Mouse (Mus musculus): Measurements from ENCODE around the gene Dnase2b. TPM values are rescaled to one million over a fixed set of nuclear protein-coding genes. Genes with fewer than 3 reads are reported as not detected.
A peak's percentile ranks its signal among the peaks of the same experiment; 100 is the strongest.

Dnase2b gene
- polyA plus RNA-seq, 1 experiment from 2014 or later, result not detected

DNA sequence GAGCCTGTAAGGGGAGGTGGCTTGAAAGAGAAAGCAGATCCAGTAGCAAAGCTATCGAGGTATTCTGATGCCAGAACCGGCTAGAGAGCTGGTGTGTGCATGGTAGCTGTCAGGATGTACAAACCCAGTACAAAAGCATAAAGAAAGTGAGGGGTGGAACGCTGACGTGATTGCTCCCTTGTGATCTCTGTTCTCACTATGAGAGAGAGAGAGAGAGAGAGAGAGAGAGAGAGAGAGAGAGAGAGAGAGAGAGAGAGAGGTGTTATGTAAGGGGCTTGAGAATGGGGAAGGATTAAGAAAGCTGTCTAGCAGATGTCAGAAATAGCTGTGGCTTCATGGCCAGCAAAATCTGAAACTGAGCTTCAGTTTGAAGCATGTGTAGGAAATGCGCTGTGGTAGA lies 31.5 kb downstream of the Dnase2b start:
- no peak overlapping the region for H3K27ac ChIP-seq (replicated peaks)
- WGBS, result 77% methylated on average over 5 of the region's 5 CpGs
- no peaks in the 10 kb centered on the region for H3K9me3 ChIP-seq
- H3K27me3 ChIP-seq (replicated peaks; ENCODE audit: low read depth, poor library complexity, severe bottlenecking), result no peaks in the 10 kb centered on the region
- H3K4me1 ChIP-seq, result no peaks in the 10 kb centered on the region
- H3K36me3 ChIP-seq (replicated peaks), result no peaks in the 10 kb centered on the region
- no peak overlapping the region for H3K4me3 ChIP-seq
- DNase-seq (ENCODE audit: low spot score), result no peak

DNA sequence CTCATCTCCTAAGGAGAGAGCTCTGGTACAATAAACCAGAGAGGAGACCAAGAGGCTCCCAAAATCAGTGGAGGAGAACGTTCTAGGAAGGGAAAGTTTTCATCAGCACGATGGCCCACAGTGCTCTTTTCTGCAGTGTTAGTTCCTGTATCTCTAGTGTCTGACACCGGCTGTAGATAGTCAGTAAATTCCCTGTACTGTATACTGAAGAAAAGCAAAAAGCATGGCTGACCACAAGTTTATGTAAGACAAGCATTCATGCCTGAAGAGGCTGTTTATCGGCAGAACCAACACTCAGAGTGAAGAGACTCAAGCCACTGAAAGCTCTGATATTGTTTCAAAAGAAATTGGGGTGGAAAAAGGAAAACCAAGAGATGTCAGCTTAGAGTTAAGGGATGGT lies 31.9 kb downstream of the Dnase2b start:
- H3K27me3 ChIP-seq (replicated peaks; ENCODE audit: low read depth, poor library complexity, severe bottlenecking), result no peaks in the 10 kb centered on the region
- H3K4me1 ChIP-seq, result no peaks in the 10 kb centered on the region
- no peak overlapping the region for H3K27ac ChIP-seq (replicated peaks)
- WGBS, result 89% methylated on average over 4 of the region's 4 CpGs
- H3K36me3 ChIP-seq (replicated peaks), result no peaks in the 10 kb centered on the region
- no peaks in the 10 kb centered on the region for H3K9me3 ChIP-seq
- H3K4me3 ChIP-seq, result no peak overlapping the region
- no peak for DNase-seq (ENCODE audit: low spot score)

DNA sequence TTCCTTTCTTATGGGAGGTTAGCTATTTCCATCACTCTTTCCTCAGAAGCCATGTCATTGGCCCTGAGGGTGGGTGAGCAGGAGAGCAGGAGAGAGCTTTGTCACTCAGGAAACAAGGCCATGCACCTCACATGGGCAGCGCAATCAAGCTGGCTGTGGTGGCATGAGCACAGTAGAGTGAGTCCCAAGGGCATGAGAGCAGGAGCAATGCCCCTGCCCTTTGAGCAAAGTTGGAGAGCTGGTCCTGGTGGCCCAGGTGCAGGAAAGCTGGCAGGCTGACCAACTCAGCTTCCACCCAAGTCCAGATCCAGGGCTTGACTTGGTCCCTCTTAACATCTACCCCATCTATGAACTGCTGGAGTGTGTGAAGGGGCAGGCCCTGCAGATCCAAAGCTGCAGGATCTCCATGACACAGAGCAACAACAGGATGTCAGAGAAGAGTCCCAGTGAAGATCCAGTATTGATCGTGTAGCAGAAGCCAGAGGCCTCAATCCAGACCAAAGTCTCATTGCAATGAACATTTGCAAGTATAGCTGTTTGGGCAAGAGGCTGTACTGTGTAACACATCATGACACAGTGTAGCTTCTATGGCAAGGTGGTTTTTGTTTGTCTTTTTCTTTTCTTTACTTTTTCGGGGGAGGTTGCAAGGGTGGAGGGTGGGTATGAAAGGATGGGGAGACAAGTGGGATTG lies 35.2 kb downstream of the Dnase2b start:
- whole genome bisulfite sequencing, result 87% methylated on average over 3 of the region's 3 CpGs
- no peaks in the 10 kb centered on the region for H3K4me1 ChIP-seq
- no peak overlapping the region for H3K27ac ChIP-seq (replicated peaks)
- H3K36me3 ChIP-seq (replicated peaks), result no peaks in the 10 kb centered on the region
- no peaks in the 10 kb centered on the region for H3K27me3 ChIP-seq (replicated peaks; ENCODE audit: low read depth, poor library complexity, severe bottlenecking)
- no peak for DNase-seq (ENCODE audit: low spot score)
- no peak overlapping the region for H3K4me3 ChIP-seq
- no peaks in the 10 kb centered on the region for H3K9me3 ChIP-seq

GRCm38 (mm10) chr3:146577591-146577990 lies 37.8 kb downstream of the Dnase2b start:
- DNase-seq (ENCODE audit: low spot score), result no peak
- Histone ChIP-seq H3K4me1 (no peaks in the 10 kb centered on the region), H3K4me3 (no peak overlapping the region), H3K27me3 (replicated peaks; ENCODE audit: low read depth, poor library complexity, severe bottlenecking) (no peaks in the 10 kb centered on the region), H3K36me3 (replicated peaks) (no peaks in the 10 kb centered on the region), H3K9me3 (no peaks in the 10 kb centered on the region), H3K27ac (replicated peaks) (no peak overlapping the region)
- WGBS, result 58% methylated on average over 2 of the region's 2 CpGs

- DNase-seq (ENCODE audit: low spot score), result no peak
- H3K36me3 ChIP-seq (replicated peaks), result no peaks in the 10 kb centered on the region
- no peak overlapping the region for H3K27ac ChIP-seq (replicated peaks)
- H3K4me3 ChIP-seq, result no peak overlapping the region
- no peaks in the 10 kb centered on the region for H3K27me3 ChIP-seq (replicated peaks; ENCODE audit: low read depth, poor library complexity, severe bottlenecking)
- 0 out of 2 replicates have a peak, but pooled peaks cover 8% of the 10 kb centered on the region for H3K4me1 ChIP-seq
- no peaks in the 10 kb centered on the region for H3K9me3 ChIP-seq
- 78% methylated on average over 1 of the region's 1 CpGs for WGBS
These were observed 44.1 kb downstream of the Dnase2b start for GRCm38 (mm10) chr3:146571341-146571740.

GRCm38 (mm10) chr3:146570939-146571338 lies 44.5 kb downstream of the Dnase2b start:
- no peak overlapping the region for H3K4me3 ChIP-seq
- 0 out of 2 replicates have a peak, but pooled peaks cover 8% of the 10 kb centered on the region for H3K4me1 ChIP-seq
- no peak overlapping the region for H3K27ac ChIP-seq (replicated peaks)
- DNase-seq (ENCODE audit: low spot score), result no peak
- H3K9me3 ChIP-seq, result no peaks in the 10 kb centered on the region
- WGBS, result 82% methylated on average over 6 of the region's 6 CpGs
- no peaks in the 10 kb centered on the region for H3K36me3 ChIP-seq (replicated peaks)
- no peaks in the 10 kb centered on the region for H3K27me3 ChIP-seq (replicated peaks; ENCODE audit: low read depth, poor library complexity, severe bottlenecking)

- WGBS, result 86% methylated on average over 10 of the region's 10 CpGs
- H3K9me3 ChIP-seq, result no peaks in the 10 kb centered on the region
- 0 out of 2 replicates have a peak, but pooled peaks cover 8% of the 10 kb centered on the region for H3K4me1 ChIP-seq
- H3K36me3 ChIP-seq (replicated peaks), result no peaks in the 10 kb centered on the region
- no peak within 1 kb of the TSS for H3K27ac ChIP-seq (replicated peaks)
- H3K27me3 ChIP-seq (replicated peaks; ENCODE audit: low read depth, poor library complexity, severe bottlenecking), result no peaks in the 10 kb centered on the region
- no peak within 1 kb of the TSS for H3K4me3 ChIP-seq
- DNase-seq (ENCODE audit: low spot score), result no peak
These were observed 45.1 kb downstream of the Dnase2b start, which contains the start of gene Uox for GRCm38 (mm10) chr3:146570148-146570782. Gene Uox, plus strand, starts transcription at chr3:146570426.

DNA sequence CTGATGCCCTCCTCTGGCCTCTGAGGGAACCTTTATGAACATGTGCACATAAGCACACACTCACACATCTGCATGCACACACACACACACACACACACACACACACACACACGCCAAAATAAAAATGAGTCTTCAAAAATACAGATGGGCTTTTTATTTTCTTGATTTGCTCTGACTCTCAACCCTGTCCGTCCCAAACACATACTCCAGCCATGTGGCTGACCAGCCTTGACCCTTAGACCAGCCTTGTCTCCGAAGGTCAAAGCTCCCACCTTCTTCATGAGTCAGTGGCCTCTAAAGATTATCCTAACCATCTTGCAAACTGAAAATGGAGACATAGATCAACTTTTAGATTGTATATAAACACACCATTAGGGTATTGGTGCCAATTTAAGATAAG lies 45.8 kb downstream of the Dnase2b start:
- no peak overlapping the region for H3K27ac ChIP-seq (replicated peaks)
- peaks cover 12% of the 10 kb centered on the region; the same call in 1 of the 2 replicates for H3K4me1 ChIP-seq
- no peak overlapping the region for H3K4me3 ChIP-seq
- H3K36me3 ChIP-seq (replicated peaks), result no peaks in the 10 kb centered on the region
- WGBS, result 84% methylated on average over 3 of the region's 3 CpGs
- no peaks in the 10 kb centered on the region for H3K27me3 ChIP-seq (replicated peaks; ENCODE audit: low read depth, poor library complexity, severe bottlenecking)
- no peaks in the 10 kb centered on the region for H3K9me3 ChIP-seq
- no peak for DNase-seq (ENCODE audit: low spot score)

DNA sequence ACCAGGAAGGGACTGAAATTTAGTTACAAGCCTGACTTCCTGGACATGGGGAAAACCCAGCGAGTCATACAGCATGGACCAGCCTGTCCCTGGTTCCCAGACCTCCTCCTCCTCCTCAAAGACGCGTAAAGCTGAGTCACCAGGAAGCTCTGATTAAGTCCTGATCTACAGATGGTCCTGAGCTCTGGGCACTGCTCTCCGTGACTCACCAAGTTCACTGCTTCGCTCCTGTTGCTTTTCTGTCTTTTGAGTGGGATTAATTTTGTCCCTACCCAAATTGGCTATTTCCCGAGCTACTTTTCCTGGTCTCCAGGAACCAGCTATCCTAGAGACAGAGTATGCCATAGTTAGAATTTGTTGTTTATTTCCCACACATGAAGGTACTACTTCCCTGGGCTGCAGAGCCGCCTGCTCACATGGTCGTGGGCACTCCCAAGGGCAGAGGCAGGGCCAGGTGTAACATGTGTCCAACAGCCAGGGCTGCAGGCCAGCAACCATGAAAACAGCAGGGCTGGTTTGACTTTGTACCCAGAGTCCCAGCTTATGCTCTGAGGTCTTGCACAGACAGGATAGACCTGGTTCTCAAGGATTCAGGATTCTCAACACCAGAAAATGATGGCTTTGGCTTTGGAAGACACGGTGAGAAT lies 47.4 kb downstream of the Dnase2b start:
- H3K4me3 ChIP-seq, result no peak overlapping the region

DNA sequence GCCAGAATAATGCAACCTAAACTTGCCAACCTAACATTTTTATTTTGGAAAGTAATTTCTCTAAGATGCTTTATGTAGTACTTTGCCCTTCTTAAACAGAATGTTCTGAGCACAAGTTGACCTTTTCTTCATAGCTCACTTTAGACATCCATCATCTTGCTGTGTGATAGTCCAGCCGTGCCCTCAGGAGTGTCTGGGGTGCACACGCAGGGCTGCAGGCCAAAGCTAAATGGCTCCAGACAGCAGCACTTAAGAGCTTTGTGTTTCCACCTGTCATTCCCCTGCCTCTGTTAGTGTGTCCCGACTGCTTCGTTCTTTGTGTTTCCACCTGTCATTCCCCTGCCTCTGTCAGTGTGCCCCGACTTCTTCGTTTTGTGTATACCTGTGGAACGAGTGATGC lies 48.0 kb downstream of the Dnase2b start:
- Histone ChIP-seq H3K4me3 (no peak overlapping the region), H3K36me3 (replicated peaks) (no peaks in the 10 kb centered on the region), H3K27me3 (replicated peaks; ENCODE audit: low read depth, poor library complexity, severe bottlenecking) (no peaks in the 10 kb centered on the region), H3K27ac (replicated peaks) (no peak overlapping the region), H3K9me3 (no peaks in the 10 kb centered on the region), H3K4me1 (peaks cover 13% of the 10 kb centered on the region; the same call in 1 of the 2 replicates)
- WGBS, result 74% methylated on average over 7 of the region's 7 CpGs
- DNase-seq (ENCODE audit: low spot score), result no peak

More for the DNA sequence above, 47.4 kb downstream of the Dnase2b start:
- peaks cover 13% of the 10 kb centered on the region; the same call in 1 of the 2 replicates for H3K4me1 ChIP-seq
- DNase-seq (ENCODE audit: low spot score), result no peak
- 81% methylated on average over 9 of the region's 9 CpGs for WGBS
- no peaks in the 10 kb centered on the region for H3K36me3 ChIP-seq (replicated peaks)
- H3K27ac ChIP-seq (replicated peaks), result no peak overlapping the region
- no peaks in the 10 kb centered on the region for H3K27me3 ChIP-seq (replicated peaks; ENCODE audit: low read depth, poor library complexity, severe bottlenecking)
- H3K9me3 ChIP-seq, result no peaks in the 10 kb centered on the region

- Histone ChIP-seq H3K4me1 (peaks cover 13% of the 10 kb centered on the region; the same call in 1 of the 2 replicates), H3K27ac (replicated peaks) (no peak overlapping the region; the same call in 1 of the 2 replicates), H3K4me3 (no peak overlapping the region), H3K9me3 (no peaks in the 10 kb centered on the region), H3K27me3 (replicated peaks; ENCODE audit: low read depth, poor library complexity, severe bottlenecking) (no peaks in the 10 kb centered on the region), H3K36me3 (replicated peaks) (no peaks in the 10 kb centered on the region)
- DNase-seq (ENCODE audit: low spot score), result no peak
- 89% methylated on average over 1 of the region's 1 CpGs for WGBS
These were observed 50.4 kb downstream of the Dnase2b start for GRCm38 (mm10) chr3:146565065-146565411.

GRCm38 (mm10) chr3:146564268-146565064 lies 50.9 kb downstream of the Dnase2b start:
- Histone ChIP-seq H3K36me3 (replicated peaks) (no peaks in the 10 kb centered on the region), H3K4me3 (no peak overlapping the region), H3K4me1 (peaks cover 13% of the 10 kb centered on the region; the same call in 1 of the 2 replicates), H3K9me3 (no peaks in the 10 kb centered on the region), H3K27me3 (replicated peaks; ENCODE audit: low read depth, poor library complexity, severe bottlenecking) (no peaks in the 10 kb centered on the region), H3K27ac (replicated peaks) (peak overlapping the region; percentile 60; the same call in 1 of the 2 replicates)
- WGBS, result 25% methylated on average over 14 of the region's 14 CpGs
- peak; percentile 84 for DNase-seq (ENCODE audit: low spot score)

Data from embryonic facial prominence, embryonic 10.5 days (tissue).